Mouse (Mus musculus) CH12.LX (cell line): ENCODE data around the gene Eps8. TPM values are rescaled to one million over a fixed set of nuclear protein-coding genes. Genes with fewer than 3 reads are reported as not detected.

ENCODE experiments used
- DNase-seq: peaks from one replicate; pipeline ENCODE4 v3.0.0-alpha.2; 2013; ENCODE audit errors: extremely low read depth
- H3K27ac ChIP-seq: 2 replicates; pipeline ENCODE4 v1.5.1; 2012; ENCODE audit warnings: low read depth, mild to moderate bottlenecking, control low read depth, moderate library complexity; ENCODE audit not compliant: insufficient read depth
- H3K27me3 ChIP-seq: replicated peaks from 2 replicates; pipeline ENCODE3; 2012; ENCODE audit warnings: inconsistent platforms
- H3K36me3 ChIP-seq, 2 experiments: replicated peaks in 1 of 2; 2 replicates each; pipeline versions ENCODE3 to v1.6.1; 2012; ENCODE audit warnings: inconsistent platforms in 1 of 2, low read length in 1 of 2, mild to moderate bottlenecking in 1 of 2, mixed read lengths in 1 of 2, moderate library complexity in 1 of 2; ENCODE audit not compliant: control insufficient read depth in 1 of 2, insufficient read depth in 1 of 2
- H3K4me1 ChIP-seq, 2 experiments: 2 replicates each; pipeline ENCODE4 v1.6.1; 2012; ENCODE audit warnings: inconsistent platforms in 1 of 2, moderate library complexity in 1 of 2; ENCODE audit not compliant: insufficient read depth in 2 of 2, control insufficient read depth in 1 of 2
- H3K4me2 ChIP-seq: 2 replicates; pipeline ENCODE4 v1.6.1; 2012; ENCODE audit warnings: low read depth, mild to moderate bottlenecking, control low read depth; ENCODE audit not compliant: poor library complexity, insufficient read depth, severe bottlenecking
- H3K4me3 ChIP-seq, 3 experiments: fragments of 150-350 bp in 1 of 3; sonication (generic) in 1 of 3; replicated peaks in 1 of 3; 2 replicates each; pipeline versions ENCODE3 to v1.5.1; 2011 to 2012; ENCODE audit warnings: low read depth in 2 of 3, low read length in 2 of 3, mild to moderate bottlenecking in 2 of 3, moderate library complexity in 2 of 3, control low read depth in 1 of 3, improper control_type of control experiment in 1 of 3, inconsistent platforms in 1 of 3, mixed read lengths in 1 of 3; ENCODE audit not compliant: poor library complexity in 1 of 3
- H3K79me2 ChIP-seq: replicated peaks from 2 replicates; pipeline ENCODE4 v1.6.1; 2012; ENCODE audit warnings: mild to moderate bottlenecking, moderate library complexity; ENCODE audit not compliant: control insufficient read depth, poor library complexity, insufficient read depth, severe bottlenecking; ENCODE audit errors: extremely low read depth
- H3K9ac ChIP-seq: 2 replicates; pipeline ENCODE4 v1.6.1; 2012; ENCODE audit warnings: low read depth, mild to moderate bottlenecking, control low read depth, moderate library complexity; ENCODE audit not compliant: insufficient read depth
- H3K9me3 ChIP-seq: replicated peaks from 2 replicates; pipeline ENCODE3; 2012; ENCODE audit warnings: low read length, inconsistent platforms, mixed read lengths
- BHLHE40 ChIP-seq: IDR thresholded peaks from 2 replicates; pipeline ENCODE4 v1.6.1; 2011; ENCODE audit warnings: mild to moderate bottlenecking, low read depth, low read length, improper control_type of control experiment
- CHD2 ChIP-seq: IDR thresholded peaks from 2 replicates; pipeline ENCODE4 v1.6.1; 2011; ENCODE audit warnings: low read length, improper control_type of control experiment
- CTCF ChIP-seq, 2 experiments: IDR thresholded peaks in 1 of 2; conservative IDR thresholded peaks in 1 of 2; 2 replicates each; pipeline ENCODE4 v1.5.1; 2011 to 2012; ENCODE audit warnings: low read depth in 2 of 2, low read length in 2 of 2, improper control_type of control experiment in 1 of 2, inconsistent platforms in 1 of 2, mild to moderate bottlenecking in 1 of 2, moderate library complexity in 1 of 2
- ELF1 ChIP-seq: IDR thresholded peaks from 2 replicates; pipeline ENCODE4 v1.6.1; 2014; ENCODE audit warnings: low read depth, mild to moderate bottlenecking, inconsistent platforms, low read length, improper control_type of control experiment
- EP300 ChIP-seq: IDR thresholded peaks from 2 replicates; pipeline ENCODE4 v1.6.1; 2011; ENCODE audit warnings: low read length, improper control_type of control experiment
- ETS1 ChIP-seq: conservative IDR thresholded peaks from 2 replicates; pipeline ENCODE4 v1.6.1; 2012; ENCODE audit warnings: low read depth, mild to moderate bottlenecking, inconsistent platforms, low read length, improper control_type of control experiment, moderate library complexity
- JUN ChIP-seq: IDR thresholded peaks from 2 replicates; pipeline ENCODE4 v1.6.1; 2011; ENCODE audit warnings: low read depth, mild to moderate bottlenecking, low read length, improper control_type of control experiment, moderate library complexity; ENCODE audit not compliant: insufficient read depth
- KAT2A ChIP-seq: IDR thresholded peaks from 2 replicates; pipeline ENCODE4 v1.6.1; 2012; ENCODE audit warnings: low read length, improper control_type of control experiment, inconsistent platforms; ENCODE audit not compliant: insufficient replicate concordance
- MAFK ChIP-seq: IDR thresholded peaks from 2 replicates; pipeline ENCODE4 v1.6.1; 2011; ENCODE audit warnings: low read length, improper control_type of control experiment; ENCODE audit not compliant: insufficient replicate concordance
- MAX ChIP-seq: IDR thresholded peaks from 2 replicates; pipeline ENCODE4 v1.6.1; 2011; ENCODE audit warnings: low read length, improper control_type of control experiment
- MEF2A ChIP-seq: IDR thresholded peaks from 2 replicates; pipeline ENCODE4 v1.6.1; 2014; ENCODE audit warnings: low read depth, mild to moderate bottlenecking, inconsistent platforms, low read length, improper control_type of control experiment, borderline replicate concordance
- MXI1 ChIP-seq: IDR thresholded peaks from 2 replicates; pipeline ENCODE4 v1.6.1; 2011; ENCODE audit warnings: mild to moderate bottlenecking, low read depth, low read length, improper control_type of control experiment
- MYC ChIP-seq: IDR thresholded peaks from 2 replicates; pipeline ENCODE4 v1.6.1; 2011; ENCODE audit warnings: low read depth, mild to moderate bottlenecking, improper control_type of control experiment, low read length
- NELFE ChIP-seq: IDR thresholded peaks from 2 replicates; pipeline ENCODE4 v1.6.1; 2011; ENCODE audit warnings: low read depth, low read length, improper control_type of control experiment
- NRF1 ChIP-seq: IDR thresholded peaks from 2 replicates; pipeline ENCODE4 v1.6.1; 2014; ENCODE audit warnings: low read depth, mild to moderate bottlenecking, inconsistent platforms, low read length, improper control_type of control experiment, moderate library complexity
- POLR2A ChIP-seq: IDR thresholded peaks from 2 replicates; pipeline ENCODE4 v1.6.1; 2011; ENCODE audit warnings: low read depth, mild to moderate bottlenecking, improper control_type of control experiment, low read length
- RAD21 ChIP-seq: IDR thresholded peaks from 2 replicates; pipeline ENCODE4 v1.6.1; 2011; ENCODE audit warnings: low read depth, mild to moderate bottlenecking, low read length, improper control_type of control experiment, moderate library complexity
- SIN3A ChIP-seq: IDR thresholded peaks from 2 replicates; pipeline ENCODE4 v1.6.1; 2012; ENCODE audit warnings: low read length, improper control_type of control experiment, inconsistent platforms
- ZC3H11A ChIP-seq: IDR thresholded peaks from 2 replicates; pipeline ENCODE4 v1.6.1; 2012; ENCODE audit warnings: low read depth, mild to moderate bottlenecking, inconsistent platforms, low read length, improper control_type of control experiment
- ZKSCAN1 ChIP-seq: IDR thresholded peaks from 2 replicates; pipeline ENCODE4 v1.6.1; 2012; ENCODE audit warnings: low read depth, inconsistent platforms, low read length, improper control_type of control experiment, borderline replicate concordance
- dilution Hi-C: fragments of 300-500 bp; cut with MboI; formaldehyde crosslinking; loops from 2 replicates; pipeline ENCODE4 v1.14.3; 2020; ENCODE audit warnings: low sequenced_read_pairs; ENCODE audit not compliant: extremely low pct_unique_long_range_greater_than_20kb, extremely low pct_ligation_motif_present
- in situ Hi-C: fragments of 300-500 bp; cut with MboI; formaldehyde crosslinking; loops from 3 replicates; pipeline ENCODE4 v1.14.3; 2019; ENCODE audit warnings: low sequenced_read_pairs, low pct_ligation_motif_present, low pct_unique_long_range_greater_than_20kb, mixed read lengths
- polyA plus RNA-seq: library from polyadenylated mRNA; unstranded; fragments of >175 nt; gene quantifications from 2 replicates; pipeline ENCODE4 v1.2.1, GENCODE M21; 2012; ENCODE audit warnings: low read depth; ENCODE audit not compliant: insufficient read length
- total RNA-seq, 2 experiments: library from RNA; depleted of rRNA; stranded (reverse); fragments of 300-350 nt in 1 of 2; fragments of >200 nt in 1 of 2; gene quantifications; 2 replicates each; pipeline ENCODE4 v1.2.3; 2012 to 2014

Eps8 gene
- total and polyA plus RNA-seq, 3 experiments = 2.2 to 7.4 (median 2.2) TPM

- Histone ChIP-seq H3K27me3 (no peaks in the 10 kb centered on the region), H3K4me2 (no peak overlapping the region), H3K4me1 (peaks cover 7 to 33% of the 10 kb centered on the region in 2 experiments), H3K36me3 (peaks cover 0 to 19% of the 10 kb centered on the region in 2 experiments), H3K27ac (no peak overlapping the region), H3K79me2 (no peaks in the 10 kb centered on the region), H3K9me3 (no peaks in the 10 kb centered on the region)
- TF ChIP-seq ZKSCAN1 (no peak), BHLHE40 (no peak), MAX (no peak), MEF2A (no peak), NELFE (no peak), KAT2A (no peak), CHD2 (no peak), CTCF (conservative IDR thresholded peaks at IDR 0.05 in 1 of 2, IDR thresholded peaks at IDR 0.05 in 1 of 2; ENCODE audit: low read depth in 2 of 2, low read length in 2 of 2) (no peak), NRF1 (no peak), RAD21 (no peak), MYC (no peak), ZC3H11A (no peak), POLR2A (no peak), MAFK (no peak), JUN (no peak), ETS1 (no peak), MXI1 (no peak), SIN3A (no peak), ELF1 (no peak), EP300 (no peak)
- TF ChIP-seq, all 38 proteins: peak for 0
- no peak overlapping the region for H3K9ac ChIP-seq
- no peak overlapping the region for H3K4me3 ChIP-seq
- in situ Hi-C loops (no loop called here), dilution Hi-C loops (no loop called here)
- no peak for DNase-seq
These were observed 149.0 kb downstream of the Eps8 start for GRCm38 (mm10) chr6:137505555-137506227.

DNA sequence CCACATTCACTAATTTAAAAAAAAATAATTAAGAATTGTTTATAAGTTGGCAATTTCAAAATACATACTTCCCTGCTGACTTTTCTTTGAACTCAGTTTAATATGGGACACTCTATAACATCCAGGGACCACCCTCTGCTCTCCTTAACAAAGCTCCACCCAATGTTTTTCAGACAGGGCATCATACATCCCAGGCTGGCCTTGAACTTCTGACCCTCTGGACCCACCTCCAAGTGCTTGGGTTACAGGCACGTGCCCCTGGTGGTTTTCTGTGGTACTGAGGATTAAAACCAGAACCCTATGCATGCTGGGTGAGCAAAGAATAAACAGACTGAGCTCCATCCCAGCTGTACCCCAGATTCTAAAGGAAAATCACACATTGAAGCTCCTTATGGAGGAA, 150.6 kb downstream of the Eps8 start:
- dilution Hi-C loops (no loop called here), in situ Hi-C loops (no loop called here)
- H3K36me3 ChIP-seq = peaks cover 0 to 19% of the 10 kb centered on the region in 2 experiments
- no peaks in the 10 kb centered on the region for H3K27me3 ChIP-seq
- H3K9ac ChIP-seq = no peak overlapping the region
- no peaks in the 10 kb centered on the region for H3K79me2 ChIP-seq
- no peak for DNase-seq
- H3K4me2 ChIP-seq = no peak overlapping the region
- no peak overlapping the region for H3K4me3 ChIP-seq
- no peak for TF ChIP-seq POLR2A
- TF ChIP-seq BHLHE40 = peak; percentile 44; the same call in 1 of the 2 replicates
- 0 out of 4 replicates have a peak, but pooled peaks of 1 of the 2 experiments have one; percentile 8 for TF ChIP-seq CTCF (conservative IDR thresholded peaks at IDR 0.05 in 1 of 2, IDR thresholded peaks at IDR 0.05 in 1 of 2; ENCODE audit: low read depth in 2 of 2, low read length in 2 of 2)
- H3K9me3 ChIP-seq = no peaks in the 10 kb centered on the region
- no peak overlapping the region for H3K27ac ChIP-seq
- H3K4me1 ChIP-seq = peaks cover 7 to 33% of the 10 kb centered on the region in 2 experiments
